Mouse (Mus musculus): Measurements from ENCODE around the gene Slc25a42. TPM values are rescaled to one million over a fixed set of nuclear protein-coding genes. Genes with fewer than 3 reads are reported as not detected.
"Not testable (repeated sequence)": the region's sequence is repeated elsewhere in the genome, so short reads cannot be mapped to it uniquely, and the experiment has no call there.

Slc25a42 gene
- polyA plus RNA-seq, 1 experiment = 2.9 TPM

GRCm38 (mm10) chr8:70216566-70216965, 4.5 kb upstream of the Slc25a42 start:
- Histone ChIP-seq H3K4me1 (ENCODE audit: control insufficient read depth, insufficient read depth, low read length) (peaks cover 5% of the 10 kb centered on the region), H3K4me3 (ENCODE audit: insufficient read depth, low read length) (no peak overlapping the region), H3K27ac (ENCODE audit: insufficient read depth, low read depth, low read length) (no peak overlapping the region)
- no peak for TF ChIP-seq CTCF (IDR thresholded peaks at IDR 0.05; ENCODE audit: low read depth, low read length)
- no peak for TF ChIP-seq POLR2A (IDR thresholded peaks at IDR 0.05; ENCODE audit: borderline replicate concordance, low read depth, low read length)

GRCm38 (mm10) chr8:70216161-70216560, 4.1 kb upstream of the Slc25a42 start:
- not testable (repeated sequence) for H3K4me3 ChIP-seq (ENCODE audit: insufficient read depth, low read length); H3K4me1 ChIP-seq (ENCODE audit: control insufficient read depth, insufficient read depth, low read length); H3K27ac ChIP-seq (ENCODE audit: insufficient read depth, low read depth, low read length)

- Histone ChIP-seq H3K27ac (ENCODE audit: insufficient read depth, low read depth, low read length) (no peak overlapping the region), H3K4me1 (ENCODE audit: control insufficient read depth, insufficient read depth, low read length) (peaks cover 5% of the 10 kb centered on the region), H3K4me3 (ENCODE audit: insufficient read depth, low read length) (no peak overlapping the region)
- TF ChIP-seq CTCF (IDR thresholded peaks at IDR 0.05; ENCODE audit: low read depth, low read length) (no peak), POLR2A (IDR thresholded peaks at IDR 0.05; ENCODE audit: borderline replicate concordance, low read depth, low read length) (no peak)
Measured at GRCm38 (mm10) chr8:70215092-70215491, 3.0 kb upstream of the Slc25a42 start.

- Histone ChIP-seq H3K4me3 (ENCODE audit: insufficient read depth, low read length) (no peak overlapping the region), H3K27ac (ENCODE audit: insufficient read depth, low read depth, low read length) (no peak overlapping the region), H3K4me1 (ENCODE audit: control insufficient read depth, insufficient read depth, low read length) (peaks cover 5% of the 10 kb centered on the region)
- TF ChIP-seq POLR2A (IDR thresholded peaks at IDR 0.05; ENCODE audit: borderline replicate concordance, low read depth, low read length) (no peak), CTCF (IDR thresholded peaks at IDR 0.05; ENCODE audit: low read depth, low read length) (no peak)
Measured at GRCm38 (mm10) chr8:70214411-70214810, 2.3 kb upstream of the Slc25a42 start.

GRCm38 (mm10) chr8:70211726-70212111, 386 bp downstream of the Slc25a42 start:
- TF ChIP-seq CTCF (IDR thresholded peaks at IDR 0.05; ENCODE audit: low read depth, low read length) (no peak), POLR2A (IDR thresholded peaks at IDR 0.05; ENCODE audit: borderline replicate concordance, low read depth, low read length) (no peak)
- peaks cover 5% of the 10 kb centered on the region for H3K4me1 ChIP-seq (ENCODE audit: control insufficient read depth, insufficient read depth, low read length)
- no peak overlapping the region for H3K27ac ChIP-seq (ENCODE audit: insufficient read depth, low read depth, low read length)
- peak overlapping the region; percentile 71 for H3K4me3 ChIP-seq (ENCODE audit: insufficient read depth, low read length)

GRCm38 (mm10) chr8:70211275-70211674, 830 bp downstream of the Slc25a42 start:
- Histone ChIP-seq H3K4me3 (ENCODE audit: insufficient read depth, low read length) (peak overlapping the region; percentile 71), H3K27ac (ENCODE audit: insufficient read depth, low read depth, low read length) (no peak overlapping the region), H3K4me1 (ENCODE audit: control insufficient read depth, insufficient read depth, low read length) (peaks cover 5% of the 10 kb centered on the region)
- no peak for TF ChIP-seq POLR2A (IDR thresholded peaks at IDR 0.05; ENCODE audit: borderline replicate concordance, low read depth, low read length)
- no peak for TF ChIP-seq CTCF (IDR thresholded peaks at IDR 0.05; ENCODE audit: low read depth, low read length)

- H3K4me3 ChIP-seq (ENCODE audit: insufficient read depth, low read length) = no peak overlapping the region
- H3K27ac ChIP-seq (ENCODE audit: insufficient read depth, low read depth, low read length) = no peak overlapping the region
- H3K4me1 ChIP-seq (ENCODE audit: control insufficient read depth, insufficient read depth, low read length) = peaks cover 5% of the 10 kb centered on the region
- TF ChIP-seq POLR2A (IDR thresholded peaks at IDR 0.05; ENCODE audit: borderline replicate concordance, low read depth, low read length) (no peak), CTCF (IDR thresholded peaks at IDR 0.05; ENCODE audit: low read depth, low read length) (no peak)
Measured at GRCm38 (mm10) chr8:70210538-70210937, 1.6 kb downstream of the Slc25a42 start.

- no peak overlapping the region for H3K27ac ChIP-seq (ENCODE audit: insufficient read depth, low read depth, low read length)
- H3K4me1 ChIP-seq (ENCODE audit: control insufficient read depth, insufficient read depth, low read length) = peaks cover under 1% of the 10 kb centered on the region; the same call in 1 of the 2 replicates
- TF ChIP-seq POLR2A (IDR thresholded peaks at IDR 0.05; ENCODE audit: borderline replicate concordance, low read depth, low read length) (no peak), CTCF (IDR thresholded peaks at IDR 0.05; ENCODE audit: low read depth, low read length) (no peak)
- H3K4me3 ChIP-seq (ENCODE audit: insufficient read depth, low read length) = no peak overlapping the region
Measured at GRCm38 (mm10) chr8:70208130-70208529, 4.0 kb downstream of the Slc25a42 start.

- Histone ChIP-seq H3K4me3 (ENCODE audit: insufficient read depth, low read length) (no peak overlapping the region), H3K27ac (ENCODE audit: insufficient read depth, low read depth, low read length) (no peak overlapping the region), H3K4me1 (ENCODE audit: control insufficient read depth, insufficient read depth, low read length) (no peaks in the 10 kb centered on the region)
- TF ChIP-seq POLR2A (IDR thresholded peaks at IDR 0.05; ENCODE audit: borderline replicate concordance, low read depth, low read length) = no peak
- no peak for TF ChIP-seq CTCF (IDR thresholded peaks at IDR 0.05; ENCODE audit: low read depth, low read length)
Measured at GRCm38 (mm10) chr8:70204757-70205156, 7.3 kb downstream of the Slc25a42 start.

- TF ChIP-seq CTCF (IDR thresholded peaks at IDR 0.05; ENCODE audit: low read depth, low read length) = no peak
- TF ChIP-seq POLR2A (IDR thresholded peaks at IDR 0.05; ENCODE audit: borderline replicate concordance, low read depth, low read length) = no peak
- H3K4me1 ChIP-seq (ENCODE audit: control insufficient read depth, insufficient read depth, low read length) = no peaks in the 10 kb centered on the region
- no peak overlapping the region for H3K4me3 ChIP-seq (ENCODE audit: insufficient read depth, low read length)
- H3K27ac ChIP-seq (ENCODE audit: insufficient read depth, low read depth, low read length) = no peak overlapping the region
Measured at GRCm38 (mm10) chr8:70203072-70203471, 9.0 kb downstream of the Slc25a42 start.

- Histone ChIP-seq H3K4me1 (ENCODE audit: control insufficient read depth, insufficient read depth, low read length) (no peaks in the 10 kb centered on the region), H3K27ac (ENCODE audit: insufficient read depth, low read depth, low read length) (no peak overlapping the region), H3K4me3 (ENCODE audit: insufficient read depth, low read length) (no peak overlapping the region)
- no peak for TF ChIP-seq POLR2A (IDR thresholded peaks at IDR 0.05; ENCODE audit: borderline replicate concordance, low read depth, low read length)
Measured at GRCm38 (mm10) chr8:70201417-70201816, 10.7 kb downstream of the Slc25a42 start.
